Mouse (Mus musculus): ENCODE results near the gene Poc1b. TPM values are rescaled to one million over a fixed set of nuclear protein-coding genes. Genes with fewer than 3 reads are reported as not detected.
"Not testable (repeated sequence)": the region's sequence is repeated elsewhere in the genome, so short reads cannot be mapped to it uniquely, and the experiment has no call there.

Poc1b gene
- polyA plus RNA-seq, 1 experiment from 2014 or later = 28.9 TPM

GRCm38 (mm10) chr10:99157697-99158096 lies 50.9 kb downstream of the Poc1b start:
- 92% methylated on average over 10 of the region's 10 CpGs for WGBS
- not testable (repeated sequence) for H3K4me2 ChIP-seq (replicated peaks; ENCODE audit: low read depth, low read length); H3K36me3 ChIP-seq (ENCODE audit: control insufficient read depth, insufficient read depth, low read length); H3K9ac ChIP-seq (ENCODE audit: low read depth, low read length); H3K27ac ChIP-seq (ENCODE audit: low read depth, low read length); H3K4me1 ChIP-seq (ENCODE audit: control insufficient read depth, insufficient read depth, low read length); H3K9me3 ChIP-seq (ENCODE audit: control insufficient read depth, low read length); H3K27me3 ChIP-seq (ENCODE audit: control insufficient read depth, insufficient read depth, low read length); H3K4me3 ChIP-seq (ENCODE audit: low read length); ATAC-seq (ENCODE audit: low FRiP score, low TSS enrichment)

GRCm38 (mm10) chr10:99161987-99162582 lies 55.2 kb downstream of the Poc1b start:
- WGBS = 38% methylated on average over 8 of the region's 8 CpGs
- H3K4me1 ChIP-seq (ENCODE audit: control insufficient read depth, insufficient read depth, low read length) = no peaks in the 10 kb centered on the region
- peaks cover 2% of the 10 kb centered on the region; the same call in 1 of the 2 replicates for H3K36me3 ChIP-seq (ENCODE audit: control insufficient read depth, insufficient read depth, low read length)
- H3K9ac ChIP-seq (ENCODE audit: low read depth, low read length) = no peak overlapping the region
- peak; percentile 53; the same call in 1 of the 2 replicates for ATAC-seq (ENCODE audit: low FRiP score, low TSS enrichment)
- H3K27me3 ChIP-seq (ENCODE audit: control insufficient read depth, insufficient read depth, low read length) = no peaks in the 10 kb centered on the region
- H3K4me2 ChIP-seq (replicated peaks; ENCODE audit: low read depth, low read length) = no peak overlapping the region
- no peak overlapping the region for H3K4me3 ChIP-seq (ENCODE audit: low read length)
- no peak overlapping the region for H3K27ac ChIP-seq (ENCODE audit: low read depth, low read length)
- no peaks in the 10 kb centered on the region for H3K9me3 ChIP-seq (ENCODE audit: control insufficient read depth, low read length)

GRCm38 (mm10) chr10:99163002-99163401 lies 56.2 kb downstream of the Poc1b start:
- no peaks in the 10 kb centered on the region for H3K9me3 ChIP-seq (ENCODE audit: control insufficient read depth, low read length)
- 90% methylated on average over 5 of the region's 5 CpGs for WGBS

GRCm38 (mm10) chr10:99164871-99165477 lies 58.1 kb downstream of the Poc1b start:
- Histone ChIP-seq H3K4me1 (ENCODE audit: control insufficient read depth, insufficient read depth, low read length) (peaks cover 14% of the 10 kb centered on the region), H3K27me3 (ENCODE audit: control insufficient read depth, insufficient read depth, low read length) (no peaks in the 10 kb centered on the region), H3K4me2 (replicated peaks; ENCODE audit: low read depth, low read length) (no peak overlapping the region), H3K27ac (ENCODE audit: low read depth, low read length) (peak overlapping the region; percentile 10; the same call in 1 of the 2 replicates), H3K4me3 (ENCODE audit: low read length) (no peak overlapping the region), H3K9me3 (ENCODE audit: control insufficient read depth, low read length) (no peaks in the 10 kb centered on the region), H3K36me3 (ENCODE audit: control insufficient read depth, insufficient read depth, low read length) (no peaks in the 10 kb centered on the region), H3K9ac (ENCODE audit: low read depth, low read length) (peak overlapping the region; percentile 18; the same call in 1 of the 2 replicates)
- peak; percentile 72 for ATAC-seq (ENCODE audit: low FRiP score, low TSS enrichment)
- 34% methylated on average over 13 of the region's 13 CpGs for WGBS

More at GRCm38 (mm10) chr10:99163002-99163401, 56.2 kb downstream of the Poc1b start:
- no peak overlapping the region for H3K27ac ChIP-seq (ENCODE audit: low read depth, low read length)
- 0 out of 2 replicates have a peak, but pooled peaks cover 2% of the 10 kb centered on the region for H3K36me3 ChIP-seq (ENCODE audit: control insufficient read depth, insufficient read depth, low read length)
- ATAC-seq (ENCODE audit: low FRiP score, low TSS enrichment) = no peak
- no peaks in the 10 kb centered on the region for H3K4me1 ChIP-seq (ENCODE audit: control insufficient read depth, insufficient read depth, low read length)
- H3K27me3 ChIP-seq (ENCODE audit: control insufficient read depth, insufficient read depth, low read length) = no peaks in the 10 kb centered on the region
- no peak overlapping the region for H3K4me2 ChIP-seq (replicated peaks; ENCODE audit: low read depth, low read length)
- no peak overlapping the region for H3K9ac ChIP-seq (ENCODE audit: low read depth, low read length)
- no peak overlapping the region for H3K4me3 ChIP-seq (ENCODE audit: low read length)

- no peak overlapping the region for H3K4me3 ChIP-seq (ENCODE audit: low read length)
- peak overlapping the region; percentile 10; the same call in 1 of the 2 replicates for H3K27ac ChIP-seq (ENCODE audit: low read depth, low read length)
- peaks cover 14% of the 10 kb centered on the region for H3K4me1 ChIP-seq (ENCODE audit: control insufficient read depth, insufficient read depth, low read length)
- H3K9me3 ChIP-seq (ENCODE audit: control insufficient read depth, low read length) = no peaks in the 10 kb centered on the region
- H3K9ac ChIP-seq (ENCODE audit: low read depth, low read length) = no peak overlapping the region
- peak; percentile 24; the same call in 1 of the 2 replicates for ATAC-seq (ENCODE audit: low FRiP score, low TSS enrichment)
- H3K4me2 ChIP-seq (replicated peaks; ENCODE audit: low read depth, low read length) = no peak overlapping the region
- H3K27me3 ChIP-seq (ENCODE audit: control insufficient read depth, insufficient read depth, low read length) = no peaks in the 10 kb centered on the region
- H3K36me3 ChIP-seq (ENCODE audit: control insufficient read depth, insufficient read depth, low read length) = no peaks in the 10 kb centered on the region
- 47% methylated on average over 7 of the region's 7 CpGs for WGBS
Measured at GRCm38 (mm10) chr10:99165751-99166282, 59.0 kb downstream of the Poc1b start.

- H3K4me1 ChIP-seq (ENCODE audit: control insufficient read depth, insufficient read depth, low read length) = peaks cover 18% of the 10 kb centered on the region
- peak overlapping the region; percentile 10; the same call in 1 of the 2 replicates for H3K27ac ChIP-seq (ENCODE audit: low read depth, low read length)
- no peak for ATAC-seq (ENCODE audit: low FRiP score, low TSS enrichment)
- H3K27me3 ChIP-seq (ENCODE audit: control insufficient read depth, insufficient read depth, low read length) = no peaks in the 10 kb centered on the region
- no peaks in the 10 kb centered on the region for H3K9me3 ChIP-seq (ENCODE audit: control insufficient read depth, low read length)
- H3K36me3 ChIP-seq (ENCODE audit: control insufficient read depth, insufficient read depth, low read length) = no peaks in the 10 kb centered on the region
- no peak overlapping the region for H3K9ac ChIP-seq (ENCODE audit: low read depth, low read length)
- no peak overlapping the region for H3K4me2 ChIP-seq (replicated peaks; ENCODE audit: low read depth, low read length)
- H3K4me3 ChIP-seq (ENCODE audit: low read length) = no peak overlapping the region
- WGBS = 46% methylated on average over 3 of the region's 3 CpGs
Measured at GRCm38 (mm10) chr10:99166392-99166791, 59.6 kb downstream of the Poc1b start.

GRCm38 (mm10) chr10:99168404-99168803 lies 61.6 kb downstream of the Poc1b start:
- peaks cover 33% of the 10 kb centered on the region for H3K4me1 ChIP-seq (ENCODE audit: control insufficient read depth, insufficient read depth, low read length)
- 65% methylated on average over 6 of the region's 6 CpGs for WGBS
- H3K27ac ChIP-seq (ENCODE audit: low read depth, low read length) = no peak overlapping the region

GRCm38 (mm10) chr10:99168840-99169764 lies 62.3 kb downstream of the Poc1b start:
- no peaks in the 10 kb centered on the region for H3K27me3 ChIP-seq (ENCODE audit: control insufficient read depth, insufficient read depth, low read length)
- H3K36me3 ChIP-seq (ENCODE audit: control insufficient read depth, insufficient read depth, low read length) = no peaks in the 10 kb centered on the region
- no peak overlapping the region for H3K9ac ChIP-seq (ENCODE audit: low read depth, low read length)
- H3K4me1 ChIP-seq (ENCODE audit: control insufficient read depth, insufficient read depth, low read length) = peaks cover 33% of the 10 kb centered on the region
- no peak overlapping the region for H3K4me2 ChIP-seq (replicated peaks; ENCODE audit: low read depth, low read length)
- whole genome bisulfite sequencing = 53% methylated on average over 11 of the region's 11 CpGs
- H3K9me3 ChIP-seq (ENCODE audit: control insufficient read depth, low read length) = no peaks in the 10 kb centered on the region
- H3K27ac ChIP-seq (ENCODE audit: low read depth, low read length) = 0 out of 2 replicates have a peak overlapping the region, but pooled peaks have one; percentile 24
- ATAC-seq (ENCODE audit: low FRiP score, low TSS enrichment) = no peak
- H3K4me3 ChIP-seq (ENCODE audit: low read length) = no peak overlapping the region

More at GRCm38 (mm10) chr10:99168404-99168803, 61.6 kb downstream of the Poc1b start:
- ATAC-seq (ENCODE audit: low FRiP score, low TSS enrichment) = no peak
- H3K9me3 ChIP-seq (ENCODE audit: control insufficient read depth, low read length) = no peaks in the 10 kb centered on the region
- no peak overlapping the region for H3K4me2 ChIP-seq (replicated peaks; ENCODE audit: low read depth, low read length)
- no peaks in the 10 kb centered on the region for H3K27me3 ChIP-seq (ENCODE audit: control insufficient read depth, insufficient read depth, low read length)
- H3K4me3 ChIP-seq (ENCODE audit: low read length) = no peak overlapping the region
- no peak overlapping the region for H3K9ac ChIP-seq (ENCODE audit: low read depth, low read length)
- H3K36me3 ChIP-seq (ENCODE audit: control insufficient read depth, insufficient read depth, low read length) = no peaks in the 10 kb centered on the region
